Mouse (Mus musculus) stomach, postnatal 0 days (tissue): ENCODE data around the gene Tecta.

Experiments
- CTCF ChIP-seq: IDR thresholded peaks from 2 replicates; pipeline ENCODE4 v1.5.1; 2016; ENCODE audit warnings: antibody characterized with exemption, low read depth, mild to moderate bottlenecking, moderate library complexity
- EP300 ChIP-seq: optimal IDR thresholded peaks from 2 replicates; pipeline ENCODE3; 2016; ENCODE audit warnings: antibody characterized with exemption

- TF ChIP-seq CTCF, result no peak
- no peak for TF ChIP-seq EP300
These were observed 23.9 kb upstream of the Tecta start for GRCm38 (mm10) chr9:42423649-42424048.
